Mouse (Mus musculus) NIH3T3 (cell line): ENCODE measurements around the gene Gm4756.
"Not testable (repeated sequence)": the region's sequence is repeated elsewhere in the genome, so short reads cannot be mapped to it uniquely, and the experiment has no call there.

Experiments used
- DNase-seq: peaks from one replicate; pipeline ENCODE4 v3.0.0-alpha.2; 2012; ENCODE audit warnings: low read depth

Gene Gm4756

DNA sequence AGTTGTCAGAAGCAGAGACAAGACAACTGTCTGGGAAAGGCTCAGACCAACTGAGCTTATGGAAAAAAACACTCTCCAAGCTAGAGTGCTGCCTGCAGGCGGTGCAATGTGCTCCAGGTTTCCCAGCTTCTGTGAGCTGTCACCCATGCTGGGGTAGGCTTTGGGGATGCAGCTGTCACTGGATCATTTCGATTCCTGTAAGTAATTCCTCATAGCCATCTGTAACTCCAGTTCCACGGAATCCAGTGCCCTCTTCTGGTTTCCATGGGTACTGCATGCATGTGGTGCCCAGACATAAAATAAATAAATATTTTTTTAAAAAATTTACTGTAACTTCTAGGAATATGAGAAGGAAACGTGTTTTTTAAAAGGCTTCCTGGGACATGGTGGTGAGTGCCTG, 5.2 kb upstream of the Gm4756 start:
- DNase-seq = peak; percentile 83

DNA sequence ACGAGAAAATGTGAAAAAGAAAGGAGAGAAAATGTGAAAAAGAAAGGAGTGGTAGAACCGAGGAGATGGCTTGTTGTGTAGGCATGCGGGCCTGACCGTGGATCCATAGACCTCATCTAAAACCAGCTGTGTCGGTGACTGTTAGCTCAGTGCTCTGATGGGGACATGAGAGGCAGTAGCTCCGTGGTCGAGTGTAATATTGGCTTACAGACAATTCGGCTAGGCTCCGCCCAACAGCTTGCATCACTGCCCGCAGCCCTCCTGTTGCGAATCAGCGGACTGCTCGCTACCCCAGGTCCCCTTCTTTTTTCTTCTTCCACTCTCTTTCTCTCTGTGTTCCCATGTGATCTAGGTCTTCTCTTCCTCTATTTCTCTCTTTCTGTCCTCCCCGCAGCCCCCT, 540 bp downstream of the Gm4756 start:
- no peak for DNase-seq

DNA sequence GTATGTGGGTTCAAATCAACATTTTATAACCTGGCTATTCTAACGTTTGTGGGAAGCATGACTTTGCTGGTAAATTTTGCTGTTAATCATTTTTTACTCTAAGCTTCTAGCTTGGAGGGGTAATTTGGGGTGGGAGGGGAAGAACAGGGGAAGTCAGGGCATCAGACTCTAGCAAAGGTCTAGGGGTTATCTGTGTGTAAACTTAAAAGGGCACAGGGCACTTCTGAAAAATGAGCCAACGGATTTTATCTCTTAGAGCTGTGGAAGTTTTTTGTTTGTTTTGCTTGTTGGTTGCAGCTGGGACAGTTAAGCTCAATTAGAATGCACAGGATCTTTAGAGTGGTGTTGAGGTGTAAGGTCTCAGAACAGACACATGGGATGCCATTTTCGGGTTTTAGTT, 11.4 kb downstream of the Gm4756 start:
- no peak for DNase-seq

DNA sequence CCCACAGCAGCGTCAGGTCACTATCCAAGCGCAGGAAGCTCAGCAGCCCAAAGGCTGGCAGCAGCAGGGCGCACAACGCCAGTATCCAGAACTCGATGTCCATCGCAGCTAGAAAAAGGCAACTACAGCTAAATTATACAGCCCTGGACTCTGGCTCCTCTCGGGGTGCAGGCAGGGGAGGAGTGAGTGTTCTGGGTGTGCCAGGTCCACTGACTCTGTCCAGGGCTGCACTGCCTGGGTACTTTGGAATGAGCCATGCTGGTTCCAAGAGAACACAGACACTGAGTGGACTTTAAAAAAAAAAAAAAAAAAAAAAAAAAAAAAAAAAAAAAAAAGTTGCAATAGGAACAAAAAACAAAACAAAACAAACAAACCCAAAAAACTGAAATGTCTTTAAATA, 20.7 kb downstream of the Gm4756 start:
- DNase-seq = no peak

DNA sequence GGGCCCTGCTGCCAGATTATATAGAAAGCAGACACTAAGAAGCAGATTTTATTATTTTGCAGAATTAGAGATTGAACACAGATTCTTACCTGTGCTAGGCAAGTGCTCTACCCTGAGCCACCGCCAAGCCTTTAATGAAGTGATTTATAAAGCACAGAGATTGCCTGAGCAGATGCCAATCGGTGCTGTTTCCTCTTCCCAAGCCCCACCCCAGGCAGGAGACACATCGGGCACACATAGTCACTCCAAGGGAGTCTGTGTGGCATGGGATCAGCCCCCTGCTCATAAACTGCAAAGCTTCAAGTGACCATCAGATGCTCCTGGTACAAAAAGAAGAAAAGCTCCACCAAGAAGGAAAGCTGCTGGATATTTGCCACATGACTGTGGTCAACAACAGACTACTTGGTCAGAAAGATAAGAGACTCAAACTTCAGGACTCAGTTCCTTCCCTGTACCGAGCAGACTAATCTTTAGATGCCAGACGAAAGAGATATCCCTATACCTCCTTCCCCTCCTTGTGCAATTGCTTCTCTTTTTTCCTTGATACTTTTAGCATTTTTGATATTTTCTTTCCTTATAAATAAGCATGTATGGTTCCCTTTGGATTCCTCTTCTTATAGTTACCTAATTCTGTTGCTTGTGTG, 26.5 kb downstream of the Gm4756 start:
- no peak for DNase-seq

DNA sequence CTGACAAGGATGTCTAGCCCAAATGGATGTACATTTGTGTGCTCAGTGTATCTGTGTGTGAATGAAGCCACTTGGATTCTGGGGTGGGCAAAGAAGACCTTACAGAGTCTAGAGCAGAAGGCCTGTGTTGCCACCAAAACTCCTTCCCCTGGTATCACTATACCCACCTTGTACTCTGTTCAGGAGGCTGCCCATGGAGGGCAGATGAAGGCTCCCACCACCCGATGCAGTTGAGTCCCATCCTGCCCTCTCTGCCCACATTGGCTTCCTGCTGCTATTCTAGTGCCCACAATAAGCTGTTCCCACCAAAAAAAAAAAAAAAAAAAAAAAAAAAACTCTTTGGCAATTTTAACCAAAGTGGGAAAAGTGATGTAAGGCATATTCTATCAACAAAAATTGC, 28.0 kb downstream of the Gm4756 start:
- DNase-seq = no peak

DNA sequence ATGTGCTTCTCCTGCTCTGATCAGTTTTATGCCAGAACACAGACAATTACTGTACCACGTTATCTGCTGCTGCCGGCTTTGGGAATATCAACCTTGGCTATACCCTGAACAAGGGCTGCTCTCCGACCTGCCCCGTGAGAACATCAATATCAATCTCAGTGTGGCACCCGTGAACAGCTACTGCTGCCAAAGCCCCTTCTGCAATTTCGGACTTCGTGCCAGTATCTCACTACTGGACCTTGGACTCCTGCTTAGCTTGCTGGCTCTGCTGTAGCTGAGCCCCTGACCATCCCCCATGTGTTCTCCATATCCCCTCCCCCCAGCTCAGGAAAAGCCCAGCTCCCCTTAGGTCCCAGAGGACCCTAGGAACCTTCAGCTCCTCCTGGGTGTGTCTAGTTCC, 28.6 kb downstream of the Gm4756 start:
- no peak for DNase-seq

DNA sequence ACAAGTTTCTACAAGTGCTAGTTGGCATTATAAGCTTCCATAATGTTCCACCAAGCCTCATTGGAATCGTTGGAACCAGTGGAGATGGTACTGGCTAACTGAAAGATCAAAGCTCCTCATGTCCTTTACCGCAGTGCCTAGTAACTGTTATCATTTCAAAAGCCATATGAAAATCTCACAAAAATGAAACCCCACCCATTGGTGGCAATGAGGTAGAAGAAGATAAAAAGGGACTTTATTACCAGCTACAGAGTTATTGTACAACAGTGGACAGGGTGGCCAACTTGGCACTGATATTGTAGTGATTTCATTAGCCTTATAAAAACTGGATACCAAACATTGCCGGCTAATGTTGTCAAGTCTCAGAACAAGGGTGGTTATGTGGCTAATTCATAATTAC, 37.4 kb downstream of the Gm4756 start:
- no peak for DNase-seq

DNA sequence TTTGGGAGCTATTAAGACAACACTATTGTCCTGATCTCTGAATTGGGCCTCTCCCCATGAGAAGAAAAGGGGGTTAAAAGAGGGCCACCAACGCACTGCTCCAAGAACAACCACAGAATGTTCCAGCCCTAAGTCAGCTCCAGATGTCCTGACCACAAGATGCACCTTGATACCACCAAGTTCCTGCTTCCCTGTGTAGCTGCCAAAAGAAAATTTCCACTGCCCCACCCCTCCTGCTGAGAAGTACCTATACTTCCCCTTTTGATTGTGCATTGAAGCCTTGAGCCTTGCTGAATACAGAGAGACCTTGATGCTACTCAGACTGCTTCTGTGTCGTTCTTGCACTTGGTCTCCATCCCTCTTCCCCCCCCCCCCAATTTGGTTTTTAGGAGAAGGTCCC, 50.7 kb downstream of the Gm4756 start:
- not testable (repeated sequence) for DNase-seq

DNA sequence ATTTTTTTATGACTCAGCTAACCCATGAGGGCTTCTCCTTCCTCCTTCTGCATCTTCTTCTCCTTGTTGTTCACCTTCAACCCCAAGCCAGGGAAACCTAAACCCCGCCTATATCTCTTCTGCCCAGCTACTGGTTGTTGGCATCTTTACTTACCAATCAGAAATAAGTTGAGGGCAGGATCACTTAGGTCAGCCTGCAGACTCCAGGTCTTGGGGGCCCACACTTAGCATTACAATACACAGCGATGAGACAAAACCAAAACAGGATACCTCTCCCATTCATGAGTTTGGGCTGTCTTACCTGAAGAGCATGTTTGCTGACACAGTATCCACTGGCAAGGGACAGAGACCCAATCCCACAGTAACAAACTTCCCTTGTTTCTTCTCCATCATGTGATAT, 55.5 kb downstream of the Gm4756 start:
- DNase-seq = no peak

DNA sequence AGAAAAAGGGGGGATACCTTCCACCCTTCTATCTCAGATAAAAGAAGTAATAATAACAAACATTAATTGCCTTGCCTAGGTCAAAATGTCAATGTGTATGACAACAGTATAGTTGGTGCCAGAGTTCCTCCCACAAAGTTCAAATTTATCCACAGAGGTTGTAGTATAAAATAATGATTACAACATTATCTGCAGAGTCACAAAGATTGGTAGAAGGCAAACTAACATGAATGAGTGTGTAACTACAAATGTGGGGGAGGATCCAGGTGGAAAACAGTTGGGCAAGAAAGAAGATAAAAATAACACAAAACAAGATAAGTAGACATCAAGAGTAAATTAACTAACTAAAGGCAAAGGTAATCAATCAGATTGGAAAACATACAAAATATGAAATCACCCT, 56.5 kb downstream of the Gm4756 start:
- DNase-seq = no peak

DNA sequence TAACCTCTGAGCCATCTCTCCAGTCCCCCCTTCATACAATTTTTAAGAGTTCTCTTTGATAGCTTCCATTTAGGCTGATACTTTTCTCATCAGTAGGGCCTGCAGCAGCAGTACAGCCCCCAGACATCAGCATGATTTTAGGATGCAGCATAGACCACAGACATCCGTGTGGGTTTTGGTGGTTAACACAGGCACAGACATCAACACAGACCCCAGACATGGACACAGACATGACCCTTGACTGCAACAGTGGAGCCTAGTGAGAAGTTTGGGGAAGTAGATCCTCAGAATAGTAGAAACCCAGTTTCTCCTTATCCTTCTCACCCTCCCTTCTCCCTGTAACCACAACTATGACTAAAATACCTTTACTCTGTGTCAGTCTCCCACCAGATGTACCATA, 64.1 kb downstream of the Gm4756 start:
- no peak for DNase-seq

DNA sequence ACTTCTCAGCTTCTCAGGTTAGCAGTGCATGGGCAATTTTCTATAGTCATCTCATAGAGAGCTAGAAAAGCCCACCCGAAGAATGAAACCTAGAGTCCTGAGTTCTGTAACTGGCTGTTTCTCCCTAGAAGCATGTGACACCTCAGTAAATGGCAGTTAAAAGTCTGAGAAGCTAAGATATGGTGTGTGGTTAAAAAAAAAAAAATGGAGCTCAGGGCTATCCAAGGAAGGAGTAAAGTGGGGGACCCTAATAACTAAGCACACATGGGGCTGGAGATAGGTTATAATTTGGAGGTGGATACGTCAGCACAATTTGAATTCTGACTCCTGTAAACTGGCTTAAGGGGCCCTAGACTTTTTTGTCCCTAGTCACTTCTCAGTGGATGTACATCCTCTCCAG, 66.4 kb downstream of the Gm4756 start:
- no peak for DNase-seq

DNA sequence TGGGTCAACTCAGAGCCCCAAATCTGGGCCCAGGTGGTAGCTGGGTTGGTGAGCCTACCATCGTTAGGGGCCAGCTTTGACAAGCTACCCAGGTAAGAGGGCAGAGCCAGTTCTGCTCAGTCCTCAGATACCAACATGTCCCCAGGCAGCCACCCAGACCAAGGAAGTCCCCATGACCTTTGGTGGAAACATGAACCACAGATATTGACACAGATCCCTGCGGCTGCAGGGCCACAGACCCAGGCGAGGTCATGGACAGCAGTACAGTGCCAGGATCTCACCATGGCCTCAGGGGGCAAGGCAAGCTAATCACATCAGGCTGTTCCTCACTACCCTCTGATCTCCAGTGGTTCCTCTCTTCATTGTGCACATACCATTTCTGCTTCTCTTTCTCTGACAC, 67.4 kb downstream of the Gm4756 start:
- DNase-seq = no peak

DNA sequence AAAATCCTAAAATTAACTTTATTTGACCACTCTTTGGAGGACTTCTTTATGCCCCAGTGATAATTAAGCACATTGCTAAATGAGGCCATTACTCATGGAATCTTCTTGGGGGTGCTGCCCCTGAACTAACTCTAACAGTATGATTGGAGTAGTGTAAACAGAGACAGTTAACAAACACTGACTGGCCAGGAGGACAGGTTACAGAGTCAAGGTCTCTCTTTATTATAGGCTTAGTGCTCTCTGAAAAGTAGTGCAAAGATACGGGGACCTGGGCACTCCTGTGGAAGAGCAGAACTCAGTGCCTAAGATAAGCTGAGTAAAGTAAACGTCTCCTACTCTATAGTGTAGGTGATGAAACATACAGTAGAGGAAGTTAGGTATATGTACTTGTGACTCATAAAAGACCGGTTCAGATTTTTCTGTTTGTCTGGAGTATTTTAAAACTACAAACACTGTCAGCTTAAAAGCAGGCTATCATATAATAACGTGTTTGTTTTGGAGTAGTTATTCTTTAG, 85.1 kb downstream of the Gm4756 start:
- no peak for DNase-seq

DNA sequence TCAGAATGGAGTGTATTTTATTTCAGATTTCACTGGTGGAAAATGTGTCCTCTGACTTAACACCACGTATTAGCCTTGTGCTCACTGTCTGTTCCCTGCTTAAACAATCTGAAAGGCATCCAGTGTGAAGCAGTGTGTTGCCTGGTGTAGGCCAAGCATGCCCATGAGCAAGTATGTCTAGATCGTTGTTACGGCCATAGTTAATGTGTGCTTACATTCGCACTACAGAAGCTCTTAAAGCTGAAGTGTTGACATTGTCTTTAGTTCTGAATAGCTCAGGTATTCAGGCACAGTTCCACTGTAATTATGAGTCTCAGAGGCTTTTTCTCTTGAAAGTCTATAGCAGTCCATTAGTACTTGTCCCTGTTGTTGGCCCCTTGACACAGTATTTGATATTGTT, 95.1 kb downstream of the Gm4756 start:
- no peak for DNase-seq

DNA sequence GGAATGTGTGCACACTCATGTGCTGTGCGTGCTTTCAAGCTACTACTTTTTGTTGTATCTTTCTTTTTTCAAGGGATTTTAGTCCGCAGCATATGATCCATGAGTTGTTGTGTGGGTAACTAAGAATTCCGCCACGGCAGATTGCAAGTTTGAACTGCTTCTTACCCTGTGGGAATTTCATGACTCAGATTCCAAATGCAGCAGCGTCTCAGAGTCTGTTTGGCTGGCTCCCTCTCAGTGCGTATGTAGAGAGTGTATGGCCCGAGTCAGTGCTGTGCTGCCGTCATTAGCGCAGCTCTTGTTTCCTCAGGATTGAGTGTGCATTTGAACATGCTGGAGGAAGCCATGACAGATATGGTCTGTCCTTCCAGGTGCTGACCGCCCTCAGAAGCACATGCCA, 110.9 kb downstream of the Gm4756 start:
- peak; percentile 51 for DNase-seq

DNA sequence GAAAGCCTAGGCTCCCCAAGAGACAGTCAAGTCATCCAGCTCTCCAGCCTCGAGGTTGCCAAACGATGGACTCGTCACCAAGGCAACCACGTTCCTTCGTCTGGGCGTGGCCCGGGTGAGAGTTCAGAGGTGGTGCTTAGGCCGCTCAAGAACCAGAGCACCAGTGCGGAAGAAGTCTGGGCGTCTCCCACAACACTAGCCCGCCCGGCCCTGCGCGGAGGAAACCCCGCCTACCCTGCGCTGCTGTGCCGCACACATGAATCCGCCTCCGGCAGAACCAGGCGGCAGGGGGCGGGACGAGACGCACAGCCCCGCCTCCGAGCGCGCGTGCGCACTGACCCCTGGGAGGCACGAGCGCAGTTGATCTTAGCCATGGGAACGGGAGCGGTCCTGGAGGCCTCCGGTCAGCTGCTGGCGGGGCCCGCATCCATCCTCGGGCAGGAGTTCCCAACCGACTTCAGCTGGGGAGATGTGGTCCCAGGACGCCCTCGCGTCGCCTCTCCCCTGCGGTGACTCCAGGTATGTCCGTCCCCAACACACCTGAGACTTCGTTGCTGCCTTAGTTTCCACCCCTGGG, 113.4 kb downstream of the Gm4756 start, which contains the start of gene Pcnx4:
Gene Pcnx4, plus strand, starts transcription at position 363 of the 577 bp plus-strand sequence.
- peak; percentile 99 for DNase-seq

DNA sequence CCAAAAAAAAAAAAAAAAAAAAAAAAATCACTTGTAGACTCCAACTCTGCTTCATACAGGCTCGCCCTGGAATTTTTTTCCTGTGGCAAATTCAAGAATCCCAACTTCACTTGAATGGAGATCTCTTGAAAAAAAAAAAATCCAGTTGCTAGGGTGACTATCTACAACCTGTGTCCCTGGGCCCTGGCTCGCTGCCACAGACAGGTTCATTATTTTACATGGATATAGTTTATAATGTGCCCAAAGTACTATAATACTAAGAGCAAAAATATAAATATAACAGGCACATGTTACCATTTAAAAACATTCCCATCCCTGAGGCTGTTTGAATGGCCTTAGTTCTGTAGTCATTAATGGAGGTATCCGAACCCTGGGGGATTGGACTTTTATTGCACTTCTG, 113.9 kb downstream of the Gm4756 start:
- no peak for DNase-seq

DNA sequence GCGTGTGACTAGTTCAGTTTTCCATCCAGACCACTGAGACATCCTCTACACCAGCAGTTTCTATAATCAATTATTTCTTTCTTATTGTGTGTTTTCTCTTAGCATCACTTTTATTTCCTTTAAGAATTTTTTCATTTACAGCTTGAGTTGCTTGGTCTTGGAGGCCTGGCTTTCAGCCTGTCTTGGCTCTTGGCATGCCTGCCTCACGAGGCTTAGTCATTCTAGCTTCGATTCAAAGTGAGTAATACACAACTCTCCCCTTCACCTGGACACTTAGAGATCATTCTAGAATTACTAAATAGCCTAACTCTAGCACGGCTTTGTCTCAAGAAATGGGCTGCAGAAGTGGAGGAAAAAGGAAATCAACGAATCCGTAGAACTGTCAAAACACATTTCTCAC, 115.5 kb downstream of the Gm4756 start:
- DNase-seq = peak; percentile 76

DNA sequence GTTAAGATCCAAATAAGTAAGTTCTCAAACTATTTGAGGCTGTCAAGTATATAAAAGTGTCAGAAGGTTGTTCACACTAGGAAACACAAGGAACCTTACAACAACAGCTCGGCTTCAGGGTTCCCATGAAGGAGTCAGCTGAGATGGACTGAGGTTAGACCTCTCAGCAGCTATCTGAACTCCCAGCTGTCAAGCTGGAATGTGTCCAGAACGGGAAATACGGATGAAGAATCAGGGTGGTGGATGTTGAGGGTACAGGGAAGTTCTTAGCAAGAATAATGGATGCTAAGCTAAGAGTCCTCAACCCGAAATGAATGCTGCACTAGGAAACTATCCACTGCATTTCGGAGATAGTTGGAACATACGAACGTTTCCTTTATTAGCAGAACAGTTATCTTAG, 117.2 kb downstream of the Gm4756 start:
- DNase-seq = no peak
